Mouse (Mus musculus) hindbrain, embryonic 13.5 days (tissue): ENCODE data around the gene Pkn3. TPM values are rescaled to one million over a fixed set of nuclear protein-coding genes. Genes with fewer than 3 reads are reported as not detected.

Source experiments
- ATAC-seq: fragments of 200-750 bp; cut with Nextera tagmentation; 2 replicates; pipeline ENCODE4 v1.8.0; 2017; ENCODE audit warnings: moderate TSS enrichment; ENCODE audit not compliant: low FRiP score
- H3K27ac ChIP-seq: fragments of 300-500 bp; sonication (generic); 2 replicates; pipeline ENCODE4 v1.5.1; 2015; ENCODE audit warnings: inconsistent platforms, mild to moderate bottlenecking, moderate library complexity
- H3K27me3 ChIP-seq: fragments of 300-500 bp; sonication (generic); 2 replicates; pipeline ENCODE4 v1.6.1; 2015; ENCODE audit warnings: mild to moderate bottlenecking, inconsistent platforms
- H3K36me3 ChIP-seq: fragments of 300-500 bp; sonication (generic); 2 replicates; pipeline ENCODE4 v1.6.1; 2015; ENCODE audit warnings: mild to moderate bottlenecking, inconsistent platforms
- H3K4me1 ChIP-seq: fragments of 300-500 bp; sonication (generic); replicated peaks from 2 replicates; pipeline ENCODE4 v1.6.1; 2015; ENCODE audit warnings: inconsistent platforms
- H3K4me2 ChIP-seq: fragments of 300-500 bp; sonication (generic); 2 replicates; pipeline ENCODE4 v1.6.1; 2015; ENCODE audit warnings: inconsistent platforms, mild to moderate bottlenecking, moderate library complexity
- H3K4me3 ChIP-seq: fragments of 300-500 bp; sonication (generic); 2 replicates; pipeline ENCODE4 v1.5.1; 2015; ENCODE audit warnings: mild to moderate bottlenecking, inconsistent platforms
- H3K9ac ChIP-seq: fragments of 300-500 bp; sonication (generic); 2 replicates; pipeline ENCODE4 v1.6.1; 2015; ENCODE audit warnings: mild to moderate bottlenecking, inconsistent platforms
- H3K9me3 ChIP-seq: fragments of 300-500 bp; sonication (generic); 2 replicates; pipeline ENCODE4 v1.6.1; 2016; ENCODE audit warnings: inconsistent platforms
- WGBS: fragments of 180-500 bp; shearing (Covaris S2); methylation state at CpG from one replicate; pipeline ENCODE4 v1.1.7; 2015; 5-methylcytosine and 5-hydroxymethylcytosine counted together
- polyA plus RNA-seq: library from polyadenylated mRNA; unstranded; fragments of >200 nt; fragmentation: Nextera tagmentation; extraction: Ambion mirVana; gene quantifications from 2 replicates; pipeline ENCODE4 v1.2.1, GENCODE M21; 2015

The Pkn3 gene
- polyA plus RNA-seq, 1 experiment from 2014 or later, result 1.9 TPM

DNA sequence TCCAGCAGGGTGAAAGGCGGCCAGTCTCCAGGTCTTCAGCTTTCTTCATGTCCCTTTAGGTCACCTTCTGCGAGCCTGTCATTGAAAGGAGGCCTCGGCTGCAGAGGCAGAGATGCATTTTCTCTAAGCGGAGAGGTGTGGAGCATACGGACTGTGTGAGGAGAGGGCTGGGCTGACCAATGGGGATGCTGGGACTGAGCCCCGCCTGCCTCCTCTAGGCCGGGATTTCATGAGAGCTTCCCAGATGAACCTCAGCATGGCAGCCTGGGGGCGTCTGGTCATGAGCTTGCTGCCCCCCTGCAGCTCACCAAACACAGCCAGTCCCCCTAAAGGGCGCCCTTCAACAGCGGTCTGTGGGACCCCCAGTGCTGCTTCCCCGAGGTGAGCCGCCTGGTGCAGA is 7.1 kb downstream of the Pkn3 start:
- WGBS, result 11% methylated on average over 12 of the region's 12 CpGs
- Histone ChIP-seq H3K4me1 (peaks cover 7% of the 10 kb centered on the region), H3K27ac (no peak overlapping the region), H3K9ac (no peak overlapping the region), H3K36me3 (no peaks in the 10 kb centered on the region), H3K4me2 (peak overlapping the region; percentile 44), H3K27me3 (no peaks in the 10 kb centered on the region), H3K9me3 (no peaks in the 10 kb centered on the region), H3K4me3 (peak overlapping the region; percentile 20)
- peak; percentile 71; the same call in 1 of the 2 replicates for ATAC-seq

DNA sequence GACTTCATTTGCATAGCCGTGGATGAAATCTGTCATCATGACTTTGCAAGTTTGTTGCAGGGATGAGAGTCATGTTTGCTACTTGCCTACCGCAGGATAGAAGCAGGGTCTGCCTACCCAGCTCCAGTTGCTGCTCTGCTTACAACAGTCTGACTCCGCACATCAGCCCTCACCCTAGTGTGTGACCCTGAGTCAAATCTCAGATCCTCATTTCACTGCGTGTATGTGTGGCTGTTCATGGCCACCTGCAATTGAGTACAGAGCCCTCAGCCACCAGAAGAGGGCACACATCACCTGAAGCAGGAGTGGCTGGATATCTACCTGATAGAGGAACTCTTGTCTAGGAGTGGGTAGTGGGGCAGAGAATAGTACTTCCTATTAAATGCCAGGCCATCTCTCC is 9.8 kb downstream of the Pkn3 start:
- Histone ChIP-seq H3K27me3 (no peaks in the 10 kb centered on the region), H3K4me1 (peaks cover 7% of the 10 kb centered on the region)
- whole genome bisulfite sequencing, result 92% methylated on average over 4 of the region's 4 CpGs

DNA sequence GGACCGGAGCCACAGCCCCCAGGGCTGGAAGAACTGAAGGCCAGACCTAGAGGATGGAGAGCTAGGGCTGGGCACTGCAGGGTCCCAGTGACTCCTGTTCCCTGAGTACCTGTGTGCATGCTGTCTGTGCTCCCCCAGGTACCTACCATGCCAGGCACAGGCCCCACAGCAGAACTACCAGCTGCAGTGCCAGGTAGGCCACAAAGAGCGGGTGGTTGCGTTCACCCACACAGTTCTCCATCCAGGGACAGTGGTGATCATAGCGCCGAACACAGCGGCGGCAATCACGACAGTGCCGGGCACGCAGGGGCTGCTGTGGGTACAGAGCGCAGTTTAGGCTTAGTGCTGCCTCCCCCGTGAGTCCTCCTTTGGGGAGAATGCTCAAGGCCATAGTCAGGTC is 14.0 kb downstream of the Pkn3 start:
- Histone ChIP-seq H3K27me3 (no peaks in the 10 kb centered on the region), H3K4me1 (peaks cover 22% of the 10 kb centered on the region), H3K27ac (no peak overlapping the region), H3K9me3 (no peaks in the 10 kb centered on the region), H3K4me2 (no peak overlapping the region), H3K36me3 (peaks cover 28% of the 10 kb centered on the region), H3K4me3 (no peak overlapping the region), H3K9ac (no peak overlapping the region)
- ATAC-seq, result no peak
- 94% methylated on average over 12 of the region's 12 CpGs for WGBS

More for the DNA sequence above, 9.8 kb downstream of the Pkn3 start:
- ATAC-seq, result no peak
- Histone ChIP-seq H3K27ac (no peak overlapping the region), H3K9me3 (no peaks in the 10 kb centered on the region), H3K4me3 (no peak overlapping the region), H3K4me2 (no peak overlapping the region), H3K9ac (no peak overlapping the region), H3K36me3 (peaks cover 19% of the 10 kb centered on the region)

DNA sequence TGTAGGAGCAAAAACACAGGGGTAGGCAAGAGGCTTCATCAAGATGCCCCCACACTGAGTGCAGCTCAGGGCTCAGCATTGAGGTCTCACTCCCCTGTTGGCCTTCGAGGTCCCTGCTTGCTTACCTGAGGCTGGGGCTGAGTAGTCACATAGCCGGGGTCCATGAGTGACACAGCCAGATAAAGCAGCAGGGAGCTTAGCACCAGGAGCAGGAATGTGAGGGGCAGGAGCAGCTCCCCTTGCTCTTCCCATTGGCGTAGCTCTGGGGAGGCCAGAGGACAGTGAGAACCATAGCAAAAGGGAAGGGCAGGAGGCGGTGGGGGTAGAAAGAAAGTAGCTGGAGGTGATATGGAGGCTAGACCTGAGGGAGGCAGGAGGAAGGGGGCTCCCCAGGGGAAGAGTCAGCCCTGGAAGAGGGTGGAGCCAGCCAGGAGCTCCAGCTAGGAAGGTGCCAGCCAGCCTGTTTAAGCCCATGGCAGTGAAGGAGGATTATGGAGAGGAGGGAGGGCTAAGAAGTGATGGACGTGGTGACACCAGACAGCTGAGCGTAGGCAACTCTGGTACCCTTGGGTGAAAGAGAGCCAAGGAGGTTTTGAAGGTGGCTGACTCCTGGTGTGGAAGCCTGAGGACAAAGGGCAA is 14.9 kb downstream of the Pkn3 start:
- no peak for ATAC-seq
- H3K9me3 ChIP-seq, result no peaks in the 10 kb centered on the region
- H3K27ac ChIP-seq, result no peak overlapping the region; the same call in 1 of the 2 replicates
- peak overlapping the region; percentile 82 for H3K4me2 ChIP-seq
- peaks cover 37% of the 10 kb centered on the region for H3K36me3 ChIP-seq
- peaks cover 22% of the 10 kb centered on the region for H3K4me1 ChIP-seq
- 60% methylated on average over 6 of the region's 6 CpGs for WGBS
- H3K9ac ChIP-seq, result peak overlapping the region; percentile 71; the same call in 1 of the 2 replicates
- peak overlapping the region; percentile 60 for H3K4me3 ChIP-seq
- H3K27me3 ChIP-seq, result no peaks in the 10 kb centered on the region

DNA sequence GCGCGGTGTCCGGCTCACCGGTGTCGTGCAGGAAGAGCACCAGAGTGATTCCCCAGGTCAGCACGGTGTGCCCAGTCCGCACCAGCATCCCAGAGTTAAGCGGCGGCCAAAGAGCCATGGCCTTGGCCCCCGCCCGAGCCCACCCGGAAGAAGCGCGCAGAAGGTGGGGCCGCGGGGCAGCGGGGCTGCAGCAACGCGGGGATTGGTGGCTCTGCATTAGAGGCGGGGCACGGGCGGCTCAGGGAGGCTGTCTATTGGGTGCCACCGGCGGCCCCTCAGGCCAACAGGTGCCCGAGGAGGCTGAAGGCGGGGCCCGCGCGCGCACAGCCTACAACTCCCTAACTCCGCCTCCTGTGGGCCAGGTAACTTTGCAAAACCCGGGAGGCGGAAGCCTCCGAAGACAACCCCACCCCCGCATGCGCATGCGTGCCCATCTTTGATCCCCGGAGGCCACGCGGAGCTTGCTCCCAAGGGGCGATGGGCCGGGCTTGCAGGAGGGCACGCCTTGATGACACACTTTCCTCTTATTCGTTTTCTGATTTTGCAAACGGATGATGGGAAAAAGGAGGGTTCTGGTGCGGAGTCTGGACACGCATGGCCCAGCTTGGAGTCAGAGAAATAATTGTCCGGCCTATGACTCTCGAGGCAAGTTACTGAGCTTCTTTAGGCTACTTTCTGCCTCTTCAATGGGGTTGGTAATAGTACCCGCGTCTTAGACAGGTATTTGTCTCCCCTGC is 16.2 kb downstream of the Pkn3 start, which contains the start of gene Zdhhc12:
Zdhhc12 (minus strand) TSS at position 178 of the 737 bp plus-strand sequence.
- ATAC-seq, result peak; percentile 94
- peaks cover 48% of the 10 kb centered on the region for H3K36me3 ChIP-seq
- peaks cover 22% of the 10 kb centered on the region for H3K4me1 ChIP-seq
- peak within 1 kb of the TSS; percentile 60 for H3K4me3 ChIP-seq
- H3K9me3 ChIP-seq, result no peaks in the 10 kb centered on the region
- H3K4me2 ChIP-seq, result peak within 1 kb of the TSS; percentile 82
- WGBS, result under 1% methylated on average over 51 of the region's 51 CpGs
- H3K9ac ChIP-seq, result peak within 1 kb of the TSS; percentile 71
- H3K27me3 ChIP-seq, result no peaks in the 10 kb centered on the region
- H3K27ac ChIP-seq, result peak within 1 kb of the TSS; percentile 12; the same call in 1 of the 2 replicates

DNA sequence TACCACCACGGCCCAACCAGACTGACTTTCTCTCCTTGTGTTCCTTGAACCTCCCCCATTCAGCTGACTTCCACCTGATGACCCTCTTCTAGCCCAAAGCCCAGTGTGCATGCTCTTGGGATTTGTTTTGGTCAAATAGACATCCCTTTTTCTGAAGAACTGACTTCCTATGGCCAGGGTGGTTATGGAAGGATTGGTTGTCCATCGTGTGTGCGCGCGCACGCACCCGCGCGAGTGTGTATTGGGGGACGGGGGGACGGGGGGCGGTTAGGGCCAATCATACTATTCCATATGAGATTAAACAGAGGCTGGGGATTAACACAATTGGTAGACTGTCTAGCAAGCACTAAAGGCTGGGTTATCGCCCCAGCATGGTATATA is 16.7 kb downstream of the Pkn3 start:
- peaks cover 53% of the 10 kb centered on the region for H3K36me3 ChIP-seq
- WGBS, result 5% methylated on average over 13 of the region's 13 CpGs
- H3K27me3 ChIP-seq, result no peaks in the 10 kb centered on the region
- H3K4me2 ChIP-seq, result peak overlapping the region; percentile 82
- peaks cover 22% of the 10 kb centered on the region for H3K4me1 ChIP-seq
- no peak overlapping the region for H3K27ac ChIP-seq
- no peak for ATAC-seq
- peak overlapping the region; percentile 71 for H3K9ac ChIP-seq
- peak overlapping the region; percentile 60 for H3K4me3 ChIP-seq
- H3K9me3 ChIP-seq, result no peaks in the 10 kb centered on the region

DNA sequence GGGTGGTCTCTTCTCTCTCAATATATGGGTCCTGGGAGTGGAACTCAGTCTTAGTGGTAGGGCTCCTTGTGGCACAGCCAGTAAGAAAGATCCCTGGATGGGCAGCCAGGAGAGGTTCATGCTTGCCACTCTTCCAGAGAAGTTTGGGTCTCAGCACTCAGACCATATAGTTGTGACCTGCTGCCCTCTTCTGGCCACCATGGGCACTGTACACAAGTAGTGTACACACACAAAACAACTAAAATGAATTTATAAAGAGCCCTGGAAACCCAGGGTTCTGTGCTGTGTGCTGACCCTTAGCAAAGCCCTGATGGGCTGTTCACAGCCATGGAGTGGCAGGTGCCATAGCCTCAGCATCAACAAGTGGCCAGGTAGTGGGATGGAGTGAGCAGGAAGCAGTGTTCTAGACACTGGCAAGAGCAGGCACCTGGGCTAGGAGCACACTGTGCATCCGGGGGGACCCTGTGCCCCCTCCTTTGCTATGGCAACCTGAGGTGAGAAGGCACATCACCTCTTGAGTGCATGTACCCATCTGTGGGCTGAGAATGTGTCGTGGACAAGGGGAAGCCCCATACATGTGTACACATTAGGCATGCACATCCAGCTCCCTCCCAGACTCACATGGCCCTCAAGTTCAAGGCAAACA is 18.5 kb downstream of the Pkn3 start:
- ATAC-seq, result no peak
- Histone ChIP-seq H3K4me2 (no peak overlapping the region), H3K36me3 (peaks cover 59% of the 10 kb centered on the region), H3K27ac (no peak overlapping the region), H3K27me3 (no peaks in the 10 kb centered on the region), H3K9ac (no peak overlapping the region), H3K4me1 (peaks cover 22% of the 10 kb centered on the region), H3K9me3 (no peaks in the 10 kb centered on the region), H3K4me3 (no peak overlapping the region)
- 92% methylated on average over 2 of the region's 2 CpGs for WGBS

DNA sequence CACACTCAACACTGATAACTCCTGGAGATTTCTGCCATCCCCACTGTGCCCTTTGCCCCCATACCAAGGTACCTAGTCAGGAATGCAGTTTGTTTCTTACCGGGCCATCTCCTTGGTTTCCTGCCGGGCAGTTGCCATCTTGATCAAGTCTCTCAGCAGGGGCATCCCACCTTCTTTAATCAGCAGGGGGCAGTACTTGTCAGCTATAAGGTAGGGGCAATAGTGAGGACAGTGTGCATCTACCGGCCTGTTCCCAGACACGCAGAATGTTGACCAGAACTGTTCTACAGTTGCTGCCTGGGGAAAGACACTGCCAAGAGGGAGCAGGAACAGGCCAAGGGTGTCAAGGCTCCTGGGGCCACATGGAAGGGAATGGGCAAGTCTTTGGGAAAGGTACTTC is 22.7 kb downstream of the Pkn3 start:
- no peak for ATAC-seq
- Histone ChIP-seq H3K9ac (no peak overlapping the region), H3K4me3 (no peak overlapping the region), H3K36me3 (peaks cover 94% of the 10 kb centered on the region), H3K27me3 (no peaks in the 10 kb centered on the region), H3K9me3 (no peaks in the 10 kb centered on the region), H3K27ac (no peak overlapping the region), H3K4me2 (no peak overlapping the region), H3K4me1 (no peaks in the 10 kb centered on the region)
- WGBS, result 82% methylated on average over 4 of the region's 4 CpGs

DNA sequence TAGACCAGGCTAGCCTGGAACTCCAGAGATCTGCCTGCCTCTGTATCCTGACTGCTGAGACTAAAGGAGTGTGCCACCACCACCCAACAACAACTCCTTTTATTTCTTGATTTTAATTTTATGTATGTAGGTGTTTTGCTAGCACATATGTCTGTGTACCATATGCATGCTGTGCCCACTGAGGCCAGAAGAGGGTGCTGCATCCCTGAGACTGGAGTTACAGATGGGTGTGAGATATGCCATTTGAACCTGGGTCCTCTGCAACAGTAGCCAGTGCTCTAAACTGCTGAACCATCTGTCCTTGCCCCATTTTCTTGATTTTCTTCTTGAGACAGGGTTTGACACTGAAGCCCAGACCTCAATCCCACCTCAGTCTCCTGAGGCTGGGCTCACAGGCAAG is 28.9 kb downstream of the Pkn3 start:
- H3K4me2 ChIP-seq, result no peak overlapping the region
- H3K9me3 ChIP-seq, result no peaks in the 10 kb centered on the region
- H3K4me1 ChIP-seq, result no peaks in the 10 kb centered on the region
- no peak overlapping the region for H3K27ac ChIP-seq
- H3K4me3 ChIP-seq, result no peak overlapping the region
- no peak overlapping the region for H3K9ac ChIP-seq
- H3K27me3 ChIP-seq, result no peaks in the 10 kb centered on the region
- H3K36me3 ChIP-seq, result peaks cover 97% of the 10 kb centered on the region
- ATAC-seq, result no peak

DNA sequence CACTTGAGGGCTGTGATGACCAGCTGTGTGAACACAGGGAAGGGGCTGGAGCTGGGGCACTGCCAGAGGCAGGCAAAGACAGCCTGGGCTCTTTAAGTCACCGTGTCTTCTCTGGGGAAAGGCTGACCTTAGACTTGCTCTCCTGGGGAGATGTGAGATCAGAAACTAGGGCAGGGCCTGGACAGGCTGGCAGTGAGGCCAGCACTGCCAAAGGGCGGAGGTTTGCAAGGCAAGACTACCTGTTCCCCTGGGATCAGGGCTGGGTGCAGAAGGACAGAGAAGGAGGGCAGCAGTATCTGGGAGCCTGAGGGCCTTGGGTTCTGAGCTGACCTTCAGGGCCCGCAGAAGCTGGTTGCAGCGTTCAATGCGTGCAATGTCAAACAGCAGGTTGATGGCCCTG is 30.2 kb downstream of the Pkn3 start:
- no peaks in the 10 kb centered on the region for H3K4me1 ChIP-seq
- no peaks in the 10 kb centered on the region for H3K9me3 ChIP-seq
- H3K4me2 ChIP-seq, result no peak overlapping the region
- peaks cover 96% of the 10 kb centered on the region for H3K36me3 ChIP-seq
- no peak overlapping the region for H3K27ac ChIP-seq
- H3K9ac ChIP-seq, result no peak overlapping the region
- no peak overlapping the region for H3K4me3 ChIP-seq
- no peaks in the 10 kb centered on the region for H3K27me3 ChIP-seq
- ATAC-seq, result no peak
- WGBS, result 95% methylated on average over 5 of the region's 5 CpGs

DNA sequence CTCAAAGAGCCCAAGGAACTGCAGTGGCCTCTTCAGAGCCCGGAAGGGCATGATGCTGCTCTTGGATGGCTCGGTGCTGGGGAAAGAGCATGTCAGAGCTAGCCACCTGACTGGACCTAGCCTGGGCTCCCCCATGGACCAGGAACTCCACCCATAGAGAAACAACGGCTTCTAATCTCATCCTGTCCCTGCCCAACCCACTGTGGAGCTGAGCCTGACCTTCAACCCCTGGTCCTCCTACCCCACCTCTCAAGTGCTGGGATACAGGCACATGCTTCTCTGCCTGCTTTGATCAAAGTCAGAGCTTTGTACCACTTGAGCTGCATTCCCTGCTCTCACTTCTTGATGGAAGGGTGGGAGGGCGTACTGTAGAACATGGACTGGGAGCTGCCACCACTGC is 30.8 kb downstream of the Pkn3 start:
- Histone ChIP-seq H3K4me2 (no peak overlapping the region), H3K9ac (no peak overlapping the region), H3K4me1 (no peaks in the 10 kb centered on the region), H3K9me3 (no peaks in the 10 kb centered on the region), H3K27ac (no peak overlapping the region), H3K36me3 (peaks cover 96% of the 10 kb centered on the region), H3K4me3 (no peak overlapping the region), H3K27me3 (no peaks in the 10 kb centered on the region)
- 91% methylated on average over 4 of the region's 4 CpGs for WGBS
- ATAC-seq, result no peak

DNA sequence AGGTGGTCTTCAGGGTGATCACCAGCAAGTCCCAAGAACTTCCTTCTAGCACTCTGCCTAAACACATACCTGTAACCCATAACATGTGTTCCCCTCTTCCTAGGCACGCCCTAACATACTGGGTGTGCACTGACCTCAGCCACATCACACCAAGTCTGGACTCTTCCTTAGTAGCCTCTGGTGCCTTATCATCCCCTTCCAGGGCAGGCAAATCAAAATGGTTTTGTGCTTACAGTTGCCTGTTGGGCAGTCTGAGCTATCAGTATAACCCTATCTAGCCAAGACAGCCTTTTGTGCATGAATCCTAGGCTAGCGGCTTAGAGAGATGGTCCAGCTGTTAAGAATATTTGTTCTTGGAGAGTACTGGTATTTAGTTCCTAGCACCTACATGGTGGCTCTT is 34.0 kb downstream of the Pkn3 start:
- WGBS, result 95% methylated on average over 2 of the region's 2 CpGs
- Histone ChIP-seq H3K4me1 (no peaks in the 10 kb centered on the region), H3K9ac (no peak overlapping the region), H3K27me3 (no peaks in the 10 kb centered on the region), H3K4me3 (no peak overlapping the region), H3K36me3 (peaks cover 75% of the 10 kb centered on the region), H3K27ac (no peak overlapping the region), H3K4me2 (no peak overlapping the region), H3K9me3 (no peaks in the 10 kb centered on the region)
- no peak for ATAC-seq
